Mouse (Mus musculus) forebrain, embryonic 10.5 days (tissue): ENCODE results near the gene Cenpn. TPM values are rescaled to one million over a fixed set of nuclear protein-coding genes. Genes with fewer than 3 reads are reported as not detected.

ENCODE experiments used
- DNase-seq: peaks from one replicate; pipeline ENCODE4 v3.0.0-alpha.2; 2017; ENCODE audit warnings: low spot score; ENCODE audit errors: extremely low spot score
- H3K27ac ChIP-seq: fragments of 300-500 bp; sonication (generic); 2 replicates; pipeline ENCODE4 v1.5.1; 2016; ENCODE audit warnings: mild to moderate bottlenecking
- H3K27me3 ChIP-seq: fragments of 300-500 bp; sonication (generic); 2 replicates; pipeline ENCODE4 v1.6.1; 2016; ENCODE audit warnings: mild to moderate bottlenecking; ENCODE audit not compliant: poor library complexity, severe bottlenecking
- H3K36me3 ChIP-seq: fragments of 300-500 bp; sonication (generic); replicated peaks from 2 replicates; pipeline ENCODE4 v1.6.1; 2016; ENCODE audit warnings: mild to moderate bottlenecking, moderate library complexity
- H3K4me1 ChIP-seq: fragments of 300-500 bp; sonication (generic); 2 replicates; pipeline ENCODE4 v1.6.1; 2016
- H3K4me3 ChIP-seq: fragments of 300-500 bp; sonication (generic); 2 replicates; pipeline ENCODE4 v1.5.1; 2016; ENCODE audit warnings: mild to moderate bottlenecking, moderate library complexity
- H3K9me3 ChIP-seq: fragments of 300-500 bp; sonication (generic); 2 replicates; pipeline ENCODE4 v1.6.1; 2016; ENCODE audit warnings: mild to moderate bottlenecking, moderate library complexity
- WGBS: fragments of 180-500 bp; shearing (Covaris S2); methylation state at CpG from one replicate; pipeline ENCODE4 v1.1.7; 2016; 5-methylcytosine and 5-hydroxymethylcytosine counted together
- polyA plus RNA-seq: library from polyadenylated mRNA; unstranded; fragments of >200 nt; fragmentation: Nextera tagmentation; extraction: Ambion mirVana; gene quantifications from 2 replicates; pipeline ENCODE4 v1.2.1, GENCODE M21; 2016

The Cenpn gene
- polyA plus RNA-seq, 1 experiment from 2014 or later: 69.5 TPM

DNA sequence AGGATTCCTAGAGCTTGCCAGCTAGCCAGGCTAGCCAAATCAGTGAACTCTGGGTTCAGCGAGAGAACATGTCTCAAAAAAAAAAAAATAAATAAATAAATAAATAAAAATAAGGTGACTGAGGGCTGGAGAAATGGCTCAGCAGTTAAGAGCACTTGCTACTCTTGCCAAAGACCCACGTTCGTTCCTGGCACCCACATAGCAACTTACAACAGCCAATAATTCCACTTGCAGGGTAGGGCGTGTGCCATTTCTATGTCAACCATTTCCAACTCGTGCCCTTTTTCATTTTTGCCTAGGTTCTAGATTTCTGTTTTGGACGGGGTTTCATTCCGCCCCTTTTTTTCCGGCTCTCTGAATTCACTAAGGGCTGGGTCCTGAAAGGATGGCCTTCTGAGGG, 56.5 kb downstream of the Cenpn start:
- Histone ChIP-seq H3K9me3 (no peaks in the 10 kb centered on the region), H3K4me1 (peaks cover 32% of the 10 kb centered on the region), H3K36me3 (peaks cover 19% of the 10 kb centered on the region), H3K4me3 (peak overlapping the region; percentile 74), H3K27me3 (no peaks in the 10 kb centered on the region), H3K27ac (peak overlapping the region; percentile 81)
- DNase-seq: no peak
- WGBS: 38% methylated on average over 8 of the region's 8 CpGs

DNA sequence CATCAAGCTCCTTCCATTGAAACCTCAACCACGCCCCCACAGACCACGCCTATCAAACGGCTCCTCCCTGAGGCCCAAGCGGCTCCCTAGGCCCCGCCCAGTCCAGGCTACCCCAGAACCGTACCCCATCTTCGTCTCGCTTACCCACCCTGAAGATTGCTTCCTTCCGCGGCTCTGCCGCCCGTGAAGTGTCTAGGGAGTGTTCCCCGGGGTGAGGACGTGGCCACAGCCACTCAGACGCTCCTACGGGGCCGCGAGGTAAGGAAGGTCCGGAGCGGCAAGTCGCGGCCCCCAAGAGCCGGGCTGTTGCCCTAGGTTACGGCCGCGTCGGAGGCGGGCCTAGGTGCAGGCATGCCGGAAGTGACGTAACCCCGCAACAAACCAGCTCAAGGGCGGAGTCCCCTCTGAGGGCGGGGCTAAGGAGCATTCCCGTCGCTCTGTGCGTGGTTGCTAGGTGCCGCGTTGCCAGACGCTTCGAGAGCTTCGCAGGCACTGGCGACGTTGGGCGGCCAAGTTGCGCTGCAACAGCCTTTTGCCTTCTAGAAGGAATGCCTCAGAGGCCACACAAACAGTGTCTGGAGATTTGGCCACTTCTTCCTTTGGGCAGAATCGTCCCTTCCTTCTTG, 57.2 kb downstream of the Cenpn start, which contains the start of gene 1700030J22Rik:
1700030J22Rik (minus strand) TSS at position 329 of the 626 bp plus-strand sequence.
- DNase-seq: peak; percentile 97
- H3K27me3 ChIP-seq: no peaks in the 10 kb centered on the region
- peak within 1 kb of the TSS; percentile 81 for H3K27ac ChIP-seq
- no peaks in the 10 kb centered on the region for H3K9me3 ChIP-seq
- H3K36me3 ChIP-seq: peaks cover 26% of the 10 kb centered on the region
- WGBS: under 1% methylated on average over 46 of the region's 46 CpGs
- H3K4me3 ChIP-seq: peak within 1 kb of the TSS; percentile 74
- peaks cover 32% of the 10 kb centered on the region for H3K4me1 ChIP-seq

DNA sequence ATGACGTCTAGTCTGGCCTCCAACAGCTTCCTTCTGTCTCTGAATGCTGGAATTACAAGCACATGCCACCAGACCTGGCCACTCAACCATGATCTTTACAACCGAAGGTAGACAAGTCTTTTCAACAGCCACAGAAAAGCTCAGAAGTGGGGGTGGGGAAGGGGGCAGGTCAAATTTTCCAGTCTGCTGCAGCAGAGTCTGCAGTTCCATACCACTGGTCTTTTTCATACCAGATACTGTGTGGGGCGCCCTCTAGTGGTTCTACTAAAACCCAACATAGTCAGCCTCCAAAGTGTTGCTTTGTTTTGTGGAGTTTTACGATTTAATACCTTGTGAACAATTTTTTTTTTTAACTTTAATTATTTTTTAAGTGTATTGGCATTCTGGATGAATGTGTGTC, 58.6 kb downstream of the Cenpn start:
- Histone ChIP-seq H3K4me3 (no peak overlapping the region), H3K4me1 (peaks cover 29% of the 10 kb centered on the region), H3K36me3 (peaks cover 40% of the 10 kb centered on the region), H3K27ac (no peak overlapping the region), H3K9me3 (no peaks in the 10 kb centered on the region), H3K27me3 (no peaks in the 10 kb centered on the region)
- peak; percentile 70 for DNase-seq
- WGBS: 19% methylated on average over 4 of the region's 4 CpGs

DNA sequence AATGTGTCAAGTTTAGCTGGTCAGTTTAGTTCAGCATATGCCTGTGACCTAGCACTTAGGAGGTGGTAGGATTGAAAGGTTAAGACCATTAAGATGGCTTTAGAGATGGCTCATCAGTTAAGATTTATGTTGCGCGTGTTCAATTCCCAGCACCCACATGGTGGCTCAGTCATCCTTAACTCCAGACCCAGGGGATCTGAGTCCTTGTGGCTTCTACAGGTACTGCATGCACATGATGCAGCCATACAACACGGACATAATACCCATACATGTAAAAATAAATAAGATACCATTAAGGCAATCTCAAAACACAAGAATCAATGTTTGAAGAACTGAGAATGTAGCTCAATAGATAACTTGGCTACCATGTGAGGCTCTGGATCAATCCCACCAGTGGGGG, 68.3 kb downstream of the Cenpn start:
- Histone ChIP-seq H3K36me3 (peaks cover 59% of the 10 kb centered on the region), H3K27me3 (no peaks in the 10 kb centered on the region), H3K9me3 (no peaks in the 10 kb centered on the region), H3K4me1 (peaks cover 28% of the 10 kb centered on the region), H3K4me3 (no peak overlapping the region), H3K27ac (no peak overlapping the region)
- 93% methylated on average over 3 of the region's 3 CpGs for WGBS
- DNase-seq: no peak

Other genes with a start within 250 kb of the Cenpn start
- gene Cdyl2, start 188.7 kb upstream of the Cenpn start, polyA plus RNA-seq: 8.3 and 8.6 TPM in 2 replicates
- gene Cmc2, start 275 bp upstream of the Cenpn start, polyA plus RNA-seq: 73.7 and 80.9 TPM in 2 replicates
- 14.4 and 14.6 TPM in 2 replicates for gene Atmin, start 21.7 kb downstream of the Cenpn start, polyA plus RNA-seq
- 2.4 and 2.9 TPM in 2 replicates for gene 1700030J22Rik, start 57.2 kb downstream of the Cenpn start, polyA plus RNA-seq
- 204 and 205 TPM in 2 replicates for gene Gcsh, start 71.8 kb downstream of the Cenpn start, polyA plus RNA-seq
- not detected in 2 replicates for gene Pkd1l2, start 160.7 kb downstream of the Cenpn start, polyA plus RNA-seq
- gene Bco1, start 174.1 kb downstream of the Cenpn start, polyA plus RNA-seq: 0.22 and 0.30 TPM in 2 replicates
- gene Gan, start 236.4 kb downstream of the Cenpn start, polyA plus RNA-seq: 2.5 TPM in 2 replicates